Mouse (Mus musculus): Measurements from ENCODE around the gene Gm45618. TPM values are rescaled to one million over a fixed set of nuclear protein-coding genes. Genes with fewer than 3 reads are reported as not detected.
"Not testable (repeated sequence)": the region's sequence is repeated elsewhere in the genome, so short reads cannot be mapped to it uniquely, and the experiment has no call there.

Gene Gm45618
- 0.43 TPM in 1 of 2 replicates, not detected in the other for polyA plus RNA-seq (2015; fragmentation: Nextera tagmentation; extraction: Ambion mirVana)

DNA sequence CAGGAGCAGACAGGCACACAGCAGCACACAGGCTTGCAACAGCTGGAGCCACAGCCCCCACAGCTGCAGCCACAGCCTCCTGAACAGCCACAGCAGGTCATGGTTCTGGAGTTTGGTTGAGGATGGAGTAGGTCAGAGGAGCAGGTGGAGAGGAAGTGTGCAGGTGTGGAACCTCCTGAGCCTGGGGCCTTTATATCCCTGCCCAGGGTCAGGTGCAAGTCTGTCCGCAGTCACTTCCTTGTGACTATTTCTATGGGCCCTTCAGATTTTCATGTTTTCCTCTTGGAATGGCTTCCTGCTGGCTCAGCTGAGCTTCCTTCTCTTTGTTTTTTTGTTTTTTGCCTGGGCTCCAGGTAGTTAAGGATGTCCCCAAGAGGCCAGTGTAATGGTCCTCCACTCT is at the start of gene Gm45618:
Gm45618 (minus strand) TSS at position 101 of the 400 bp plus-strand sequence.
- 90% methylated on average over 1 of the region's 1 CpGs for WGBS
- not testable (repeated sequence) for H3K36me3 ChIP-seq; ATAC-seq (ENCODE audit: low FRiP score, low read depth); H3K4me2 ChIP-seq; H3K27ac ChIP-seq (replicated peaks); H3K27me3 ChIP-seq; H3K4me3 ChIP-seq; H3K4me1 ChIP-seq (replicated peaks); H3K9ac ChIP-seq; H3K9me3 ChIP-seq

DNA sequence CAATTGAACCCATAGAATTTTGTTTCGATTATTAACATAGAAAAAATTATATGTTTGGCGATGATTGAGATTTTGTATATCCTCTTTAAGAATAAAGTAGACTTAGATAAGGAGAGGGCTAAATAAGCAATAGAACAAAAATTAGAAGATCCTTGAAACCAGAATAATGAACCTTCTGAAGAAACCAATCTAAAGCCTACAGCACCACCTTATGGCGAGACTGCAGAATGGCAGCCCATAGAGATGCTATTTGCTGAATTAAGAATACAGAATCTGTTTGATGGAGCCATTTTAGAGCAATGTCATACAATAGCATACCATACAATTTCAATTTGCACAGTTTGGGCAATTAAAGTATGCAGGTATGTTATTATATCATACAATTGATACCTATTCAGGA is 49.3 kb upstream of the Gm45618 start:
- Histone ChIP-seq H3K4me3 (no peak overlapping the region), H3K27me3 (no peaks in the 10 kb centered on the region), H3K4me1 (replicated peaks) (no peaks in the 10 kb centered on the region), H3K4me2 (no peak overlapping the region), H3K9me3 (no peaks in the 10 kb centered on the region), H3K27ac (replicated peaks) (no peak overlapping the region), H3K9ac (no peak overlapping the region), H3K36me3 (no peaks in the 10 kb centered on the region)
- ATAC-seq (ENCODE audit: low FRiP score, low read depth), result no peak
- WGBS, result 52% methylated on average over 3 of the region's 3 CpGs

DNA sequence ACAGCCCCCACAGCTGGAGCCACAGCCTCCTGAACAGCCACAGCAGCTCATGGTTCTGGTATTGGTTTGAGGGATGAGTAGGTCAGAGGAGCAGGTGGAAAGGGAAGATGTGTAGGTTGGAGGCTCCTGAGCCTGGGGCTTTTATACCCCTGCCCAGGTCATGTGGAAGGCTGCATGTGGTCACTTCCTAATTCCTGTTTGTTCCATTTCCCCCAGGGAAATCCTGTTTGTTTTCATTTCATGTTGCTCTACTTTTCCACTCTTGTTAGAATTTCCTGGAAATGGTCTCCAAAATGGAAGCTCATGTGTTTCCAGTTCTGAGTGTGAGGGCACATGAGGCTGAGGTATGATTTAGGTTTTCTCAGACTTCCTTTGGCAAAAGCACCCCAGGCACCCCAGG is 45.1 kb upstream of the Gm45618 start, which contains the start of gene Gm4553:
Gm4553 (minus strand) TSS at position 101 of the 400 bp plus-strand sequence.
- H3K27ac ChIP-seq (replicated peaks); H3K4me3 ChIP-seq; H3K4me2 ChIP-seq; H3K4me1 ChIP-seq (replicated peaks); H3K36me3 ChIP-seq; H3K9ac ChIP-seq; H3K27me3 ChIP-seq; H3K9me3 ChIP-seq; ATAC-seq (ENCODE audit: low FRiP score, low read depth): not testable (repeated sequence)

DNA sequence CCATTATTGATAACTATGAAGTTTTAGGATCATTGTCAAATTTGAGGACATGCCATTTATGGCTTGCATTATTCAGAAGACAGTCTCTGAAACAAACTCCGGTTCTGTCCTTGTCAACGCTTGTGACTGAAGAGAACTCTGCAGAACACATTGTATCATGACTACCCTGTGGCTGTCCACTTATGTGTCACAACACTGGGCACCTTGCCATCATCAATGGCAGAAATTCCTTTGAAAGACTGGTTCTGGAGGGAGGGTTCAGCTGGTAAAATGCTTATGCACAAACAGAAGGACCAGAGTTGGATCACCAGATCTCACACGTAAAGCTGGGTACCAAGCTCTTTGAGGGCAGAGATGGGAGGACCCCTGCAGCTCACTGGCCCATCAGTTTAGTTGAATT is 38.8 kb upstream of the Gm45618 start:
- WGBS, result 96% methylated on average over 3 of the region's 3 CpGs
- H3K9me3 ChIP-seq, result no peaks in the 10 kb centered on the region
- no peaks in the 10 kb centered on the region for H3K4me1 ChIP-seq (replicated peaks)
- no peak overlapping the region for H3K4me3 ChIP-seq
- ATAC-seq (ENCODE audit: low FRiP score, low read depth), result no peak
- no peak overlapping the region for H3K9ac ChIP-seq
- H3K4me2 ChIP-seq, result no peak overlapping the region
- H3K27me3 ChIP-seq, result no peaks in the 10 kb centered on the region
- no peaks in the 10 kb centered on the region for H3K36me3 ChIP-seq
- no peak overlapping the region for H3K27ac ChIP-seq (replicated peaks)

DNA sequence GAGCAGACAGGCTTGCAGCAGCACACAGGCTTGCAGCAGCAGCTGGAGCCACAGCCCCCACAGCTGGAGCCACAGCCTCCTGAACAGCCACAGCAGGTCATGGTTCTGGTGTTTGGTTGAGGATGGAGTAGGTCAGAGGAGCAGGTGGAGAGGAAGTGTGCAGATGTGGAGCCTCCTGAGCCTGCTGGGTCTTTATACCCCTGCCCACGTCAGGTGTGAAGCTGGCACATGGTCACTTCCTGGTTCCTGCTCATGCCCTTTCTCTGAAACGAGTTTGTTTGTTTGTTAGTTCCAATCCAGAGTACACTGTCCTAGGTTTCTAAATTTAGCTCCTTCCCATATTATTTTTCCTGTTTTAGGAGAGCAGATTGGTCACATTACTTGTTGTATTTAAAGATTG is 36.5 kb upstream of the Gm45618 start, which contains the start of gene Gm29735:
Gm29735 (minus strand) TSS at position 101 of the 400 bp plus-strand sequence.
- not testable (repeated sequence) for H3K36me3 ChIP-seq; ATAC-seq (ENCODE audit: low FRiP score, low read depth); H3K4me3 ChIP-seq; H3K9ac ChIP-seq; H3K4me1 ChIP-seq (replicated peaks); H3K4me2 ChIP-seq; H3K27me3 ChIP-seq; H3K27ac ChIP-seq (replicated peaks); H3K9me3 ChIP-seq
- WGBS, result 59% methylated on average over 2 of the region's 2 CpGs

DNA sequence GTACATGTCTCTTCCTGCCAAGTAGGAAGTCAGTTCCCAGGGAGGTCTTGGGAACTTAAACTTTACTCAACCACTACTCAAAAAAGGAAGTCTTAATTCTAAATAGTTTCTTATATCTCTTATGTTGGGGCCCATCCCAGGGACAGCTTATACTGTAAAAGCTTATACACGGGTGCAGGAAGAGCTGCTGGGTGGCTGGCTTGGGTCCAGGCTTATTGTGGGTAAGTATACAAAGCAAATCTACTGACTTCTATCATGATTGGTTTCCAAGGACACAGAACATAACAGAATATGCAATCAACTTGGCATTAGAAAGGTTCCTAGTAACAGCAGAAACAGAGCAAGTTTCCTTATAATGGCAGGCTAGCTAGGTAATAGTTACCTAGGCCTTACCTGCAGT is 34.8 kb upstream of the Gm45618 start:
- H3K4me1 ChIP-seq (replicated peaks), result no peaks in the 10 kb centered on the region
- H3K9me3 ChIP-seq, result no peaks in the 10 kb centered on the region
- H3K27me3 ChIP-seq, result no peaks in the 10 kb centered on the region
- no peak overlapping the region for H3K27ac ChIP-seq (replicated peaks)
- H3K9ac ChIP-seq, result no peak overlapping the region
- WGBS, result 59% methylated on average over 1 of the region's 1 CpGs
- no peak overlapping the region for H3K4me2 ChIP-seq
- no peak for ATAC-seq (ENCODE audit: low FRiP score, low read depth)
- H3K4me3 ChIP-seq, result no peak overlapping the region
- no peaks in the 10 kb centered on the region for H3K36me3 ChIP-seq

DNA sequence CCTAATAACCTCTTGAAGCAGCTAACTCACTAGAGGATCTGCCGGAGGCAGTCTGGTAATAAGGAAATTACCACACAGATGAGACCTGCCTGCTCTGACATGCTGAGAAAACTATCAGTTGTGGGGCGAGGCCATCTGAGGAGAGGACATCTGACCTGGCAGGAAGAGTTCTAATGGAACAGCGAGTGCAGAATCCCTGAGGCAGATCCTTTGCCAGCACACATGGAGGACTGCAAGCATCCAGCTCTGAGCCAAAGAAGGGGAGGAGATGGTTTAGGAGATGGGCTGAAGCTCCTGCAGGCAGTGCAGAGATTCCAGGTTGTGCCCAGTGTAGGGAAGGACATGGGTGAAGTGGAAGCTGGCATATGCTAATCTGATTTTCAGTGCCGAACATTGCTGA is 31.7 kb upstream of the Gm45618 start:
- Histone ChIP-seq H3K4me3 (no peak overlapping the region), H3K4me1 (replicated peaks) (no peaks in the 10 kb centered on the region), H3K9me3 (no peaks in the 10 kb centered on the region), H3K27me3 (no peaks in the 10 kb centered on the region), H3K27ac (replicated peaks) (no peak overlapping the region), H3K36me3 (no peaks in the 10 kb centered on the region), H3K4me2 (no peak overlapping the region), H3K9ac (no peak overlapping the region)
- 81% methylated on average over 4 of the region's 4 CpGs for WGBS
- no peak for ATAC-seq (ENCODE audit: low FRiP score, low read depth)

DNA sequence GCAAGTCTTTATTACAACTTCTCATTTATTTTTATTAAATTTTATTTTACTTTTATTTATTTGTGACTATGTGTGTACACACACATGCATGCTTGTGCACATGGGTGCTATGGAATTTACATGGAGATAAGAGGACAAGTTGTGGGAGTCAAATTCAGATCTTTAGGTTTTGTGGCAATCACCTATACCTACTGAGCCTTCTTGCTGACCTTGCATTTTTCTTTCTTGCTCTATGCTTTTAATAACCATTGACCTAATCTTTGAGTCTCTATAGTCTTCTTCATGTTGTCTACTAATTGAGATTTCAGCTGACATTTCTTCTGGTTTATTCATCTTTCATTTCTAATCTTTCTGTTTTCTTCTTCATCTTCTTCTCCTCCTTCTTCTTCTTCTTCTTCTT is 28.1 kb upstream of the Gm45618 start:
- no peak overlapping the region for H3K27ac ChIP-seq (replicated peaks)
- no peak overlapping the region for H3K4me2 ChIP-seq
- no peak for ATAC-seq (ENCODE audit: low FRiP score, low read depth)
- no peak overlapping the region for H3K9ac ChIP-seq
- H3K4me1 ChIP-seq (replicated peaks), result no peaks in the 10 kb centered on the region
- H3K4me3 ChIP-seq, result no peak overlapping the region
- no peaks in the 10 kb centered on the region for H3K9me3 ChIP-seq
- H3K27me3 ChIP-seq, result no peaks in the 10 kb centered on the region
- H3K36me3 ChIP-seq, result no peaks in the 10 kb centered on the region

DNA sequence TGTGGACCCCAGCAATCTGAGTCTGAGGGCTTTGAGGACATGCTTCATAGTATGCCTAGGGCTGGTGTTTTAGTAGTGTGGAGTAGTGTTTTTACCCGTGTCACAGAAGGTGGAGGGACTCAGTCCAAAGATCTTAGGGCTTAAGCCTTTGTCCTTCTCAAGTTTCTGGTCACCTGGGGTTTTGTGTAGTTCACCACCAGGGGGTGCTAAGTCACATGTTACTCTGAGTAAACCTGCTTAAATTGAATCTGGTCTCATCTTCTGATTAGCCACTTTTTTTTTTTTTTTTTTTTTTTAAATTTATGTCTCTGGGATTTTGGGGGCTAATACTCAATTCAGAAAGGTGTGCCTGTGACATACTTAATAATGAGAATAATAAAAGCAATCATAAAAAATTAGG is 25.5 kb upstream of the Gm45618 start:
- no peak overlapping the region for H3K9ac ChIP-seq
- WGBS, result 15% methylated on average over 1 of the region's 1 CpGs
- ATAC-seq (ENCODE audit: low FRiP score, low read depth), result no peak

DNA sequence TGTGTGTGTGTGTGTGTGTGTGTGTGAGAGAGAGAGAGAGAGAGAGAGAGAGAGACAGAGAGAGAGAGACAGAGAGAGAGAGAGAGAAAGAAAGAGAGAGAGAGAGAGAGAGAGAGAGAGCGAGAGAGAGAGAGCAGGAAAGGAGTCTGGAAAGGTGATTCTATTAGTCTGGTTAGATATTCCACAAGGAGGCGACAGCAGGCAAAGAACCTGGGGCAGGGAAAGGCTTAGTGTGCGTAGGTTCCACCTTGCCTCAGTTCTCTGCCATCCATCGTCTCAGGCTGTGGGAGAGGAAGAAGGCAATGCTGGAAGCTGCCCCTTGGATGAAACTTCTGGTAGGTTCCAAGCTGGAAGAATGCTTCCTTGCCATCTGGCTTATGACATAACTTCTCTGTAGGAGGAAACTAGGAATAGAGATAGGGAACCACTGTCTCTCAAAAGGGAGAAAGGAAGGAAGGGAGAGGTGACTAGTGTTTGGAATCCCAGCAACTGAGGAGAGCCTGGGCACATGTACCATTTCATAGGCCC is 24.9 kb upstream of the Gm45618 start:
- Histone ChIP-seq H3K4me2 (no peak overlapping the region), H3K4me1 (replicated peaks) (no peaks in the 10 kb centered on the region), H3K9me3 (no peaks in the 10 kb centered on the region), H3K27ac (replicated peaks) (no peak overlapping the region), H3K27me3 (no peaks in the 10 kb centered on the region), H3K4me3 (no peak overlapping the region), H3K9ac (no peak overlapping the region), H3K36me3 (no peaks in the 10 kb centered on the region)
- ATAC-seq (ENCODE audit: low FRiP score, low read depth), result no peak
- WGBS, result 50% methylated on average over 4 of the region's 4 CpGs

More for the DNA sequence above, 25.5 kb upstream of the Gm45618 start:
- H3K27me3 ChIP-seq, result no peaks in the 10 kb centered on the region
- H3K27ac ChIP-seq (replicated peaks), result no peak overlapping the region
- no peaks in the 10 kb centered on the region for H3K36me3 ChIP-seq
- H3K4me3 ChIP-seq, result no peak overlapping the region
- H3K4me1 ChIP-seq (replicated peaks), result no peaks in the 10 kb centered on the region
- H3K9me3 ChIP-seq, result no peaks in the 10 kb centered on the region
- H3K4me2 ChIP-seq, result no peak overlapping the region

DNA sequence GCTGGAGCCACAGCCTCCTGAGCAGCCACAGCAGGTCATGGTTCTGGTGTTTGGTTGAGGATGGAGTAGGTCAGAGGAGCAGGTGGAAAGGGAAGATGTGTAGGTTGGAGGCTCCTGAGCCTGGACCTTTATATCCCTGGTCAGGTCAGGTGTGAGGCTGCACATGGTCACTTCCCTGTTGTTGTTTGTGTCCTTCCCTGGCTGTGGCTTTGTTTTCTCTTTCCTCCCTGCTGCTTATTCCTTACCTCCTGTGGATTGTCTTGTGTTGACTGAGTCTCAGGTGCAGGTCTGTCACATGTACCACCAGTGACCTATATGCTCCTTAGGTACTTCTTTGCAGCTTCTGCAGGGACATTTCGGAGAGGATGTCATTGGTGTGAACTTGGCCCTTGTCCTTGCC is 24.0 kb upstream of the Gm45618 start, which contains the start of gene Gm45337:
Gm45337 (minus strand) TSS at position 101 of the 400 bp plus-strand sequence.
- Histone ChIP-seq H3K4me1 (replicated peaks) (no peaks in the 10 kb centered on the region), H3K4me2 (no peak within 1 kb of the TSS)
- 63% methylated on average over 1 of the region's 1 CpGs for WGBS

DNA sequence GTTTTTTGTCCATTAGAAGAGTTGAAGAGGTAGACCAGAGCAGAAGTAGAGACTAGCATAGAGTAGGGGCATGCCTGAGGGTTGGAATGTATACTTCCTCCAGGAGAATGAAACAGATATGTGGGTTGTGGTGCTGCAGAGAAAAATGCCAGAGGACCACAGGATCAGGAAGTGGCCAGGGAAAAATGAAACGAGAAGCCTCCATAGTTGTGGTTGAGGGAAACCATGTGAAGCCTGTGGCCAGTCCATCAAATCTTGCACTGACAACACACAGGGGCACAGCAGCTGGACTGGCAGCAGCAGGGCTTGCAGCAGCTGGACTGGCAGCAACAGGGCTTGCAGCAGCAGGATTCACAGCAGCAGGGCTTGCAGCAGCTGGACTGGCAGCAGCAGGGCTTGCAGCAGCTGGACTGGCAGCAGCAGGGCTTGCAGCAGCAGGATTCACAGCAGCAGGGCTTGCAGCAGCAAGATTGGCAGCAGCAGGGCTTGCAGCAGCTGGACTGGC is 23.0 kb upstream of the Gm45618 start:
- H3K4me2 ChIP-seq; H3K9me3 ChIP-seq; H3K27me3 ChIP-seq; H3K4me3 ChIP-seq; H3K4me1 ChIP-seq (replicated peaks); ATAC-seq (ENCODE audit: low FRiP score, low read depth); H3K36me3 ChIP-seq; H3K27ac ChIP-seq (replicated peaks); H3K9ac ChIP-seq: not testable (repeated sequence)
- WGBS, result 76% methylated on average over 1 of the region's 1 CpGs

More for the DNA sequence above, 24.0 kb upstream of the Gm45618 start, which contains the start of gene Gm45337:
- no peak within 1 kb of the TSS for H3K27ac ChIP-seq (replicated peaks)
- no peak for ATAC-seq (ENCODE audit: low FRiP score, low read depth)
- H3K27me3 ChIP-seq, result no peaks in the 10 kb centered on the region
- H3K9me3 ChIP-seq, result no peaks in the 10 kb centered on the region
- no peak within 1 kb of the TSS for H3K4me3 ChIP-seq
- H3K9ac ChIP-seq, result no peak within 1 kb of the TSS
- H3K36me3 ChIP-seq, result no peaks in the 10 kb centered on the region

DNA sequence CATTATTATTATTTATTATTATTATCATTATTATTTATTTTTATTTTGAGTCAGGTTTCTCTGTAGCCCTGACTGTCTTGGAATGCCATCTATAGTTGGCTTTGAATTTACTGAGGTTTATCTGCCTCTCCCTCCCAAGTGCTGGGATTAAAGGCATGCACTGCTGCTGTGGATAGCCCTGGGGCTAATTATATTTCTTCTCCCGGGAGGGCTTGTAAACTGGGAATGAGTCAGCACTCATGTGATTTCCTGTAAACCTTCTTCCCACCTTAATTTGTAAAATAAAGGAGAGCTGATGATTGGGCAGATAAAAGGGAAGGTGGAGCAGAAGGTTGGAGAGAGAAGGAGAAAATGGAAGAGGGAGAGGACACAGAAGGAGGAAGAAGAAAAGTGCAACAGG is 20.2 kb upstream of the Gm45618 start:
- Histone ChIP-seq H3K27ac (replicated peaks) (no peak overlapping the region), H3K27me3 (no peaks in the 10 kb centered on the region), H3K4me2 (no peak overlapping the region), H3K4me1 (replicated peaks) (no peaks in the 10 kb centered on the region), H3K9me3 (no peaks in the 10 kb centered on the region), H3K9ac (no peak overlapping the region), H3K4me3 (no peak overlapping the region), H3K36me3 (no peaks in the 10 kb centered on the region)
- no peak for ATAC-seq (ENCODE audit: low FRiP score, low read depth)
- WGBS, result 34% methylated on average over 1 of the region's 1 CpGs

Measured in hindbrain, embryonic 15.5 days (tissue).